Mouse (Mus musculus): ENCODE measurements around the gene Egfl6. TPM values are rescaled to one million over a fixed set of nuclear protein-coding genes. Genes with fewer than 3 reads are reported as not detected.

Gene Egfl6
- total and polyA plus RNA-seq, 3 experiments: 0.28 TPM; not detected in 2

- peak; percentile 85 for TF ChIP-seq HCFC1 (IDR thresholded peaks at IDR 0.05; ENCODE audit: low read depth, low read length)
- TF ChIP-seq UBTF (IDR thresholded peaks at IDR 0.05; ENCODE audit: borderline replicate concordance, insufficient read depth, low read depth, low read length): no peak
- peak; percentile 72; the same call in 1 of the 2 replicates for TF ChIP-seq MAZ (IDR thresholded peaks at IDR 0.05; ENCODE audit: low read depth, low read length)
- peak; percentile 60 for TF ChIP-seq MYC (IDR thresholded peaks at IDR 0.05; ENCODE audit: low read depth, low read length)
These were observed 75.5 kb downstream of the Egfl6 start (continued) for GRCm38 (mm10) chrX:166509761-166510738.

DNA sequence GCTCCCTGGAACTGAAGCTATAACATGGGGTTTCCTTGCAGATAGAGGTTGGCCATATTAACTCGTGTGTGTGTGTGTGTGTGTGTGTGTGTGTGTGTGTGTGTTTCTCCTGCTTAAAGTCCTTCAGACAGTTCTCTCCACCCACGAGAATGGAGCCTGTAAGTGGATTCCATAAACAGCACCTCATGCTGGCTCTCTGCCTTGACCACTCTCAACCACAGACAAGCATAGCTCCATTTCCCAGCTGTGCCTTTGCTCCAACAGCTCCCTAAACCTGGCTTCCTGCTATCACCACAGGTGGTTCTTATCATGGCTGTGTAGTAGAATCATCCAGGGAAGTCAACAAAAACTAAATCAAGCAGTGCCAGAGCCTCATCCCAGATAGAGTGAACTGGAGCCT is 81.1 kb downstream of the Egfl6 start:
- Histone ChIP-seq H3K4me3 (ENCODE audit: control insufficient read depth in 1 of 2, insufficient read depth in 1 of 2, low read depth in 2 of 2, low read length in 2 of 2) (no peak overlapping the region), H3K9ac (ENCODE audit: control insufficient read depth, low read depth, low read length, poor library complexity, severe bottlenecking) (no peak overlapping the region), H3K9me3 (replicated peaks; ENCODE audit: insufficient read depth, low read length) (no peaks in the 10 kb centered on the region), H3K36me3 (ENCODE audit: control insufficient read depth in 1 of 2, insufficient read depth in 2 of 2, low read length in 2 of 2) (peaks cover 2 to 3% of the 10 kb centered on the region in 2 experiments; a peak in 3 of 4 replicates), H3K27ac (ENCODE audit: control insufficient read depth, low read depth, low read length) (no peak overlapping the region), H3K79me2 (ENCODE audit: control insufficient read depth, insufficient read depth, low read length, poor library complexity) (no peaks in the 10 kb centered on the region), H3K27me3 (ENCODE audit: control insufficient read depth in 1 of 2, insufficient read depth in 2 of 2, low read length in 2 of 2) (no peaks in the 10 kb centered on the region), H3K4me1 (ENCODE audit: control insufficient read depth in 1 of 2, insufficient read depth in 2 of 2, low read length in 2 of 2) (peaks cover 2 to 4% of the 10 kb centered on the region in 2 experiments; a peak in 1 of 4 replicates)
- no peak for DNase-seq (ENCODE audit: low read depth, low spot score)
- no peak for TF ChIP-seq USF2 (IDR thresholded peaks at IDR 0.05; ENCODE audit: borderline replicate concordance in 1 of 2, insufficient read depth in 1 of 2, low read depth in 1 of 2, low read length in 2 of 2)
- TF ChIP-seq NELFE (IDR thresholded peaks at IDR 0.05; ENCODE audit: low read depth, low read length): no peak
- TF ChIP-seq NRF1 (IDR thresholded peaks at IDR 0.05; ENCODE audit: insufficient read depth, low read depth, low read length, poor library complexity, severe bottlenecking): no peak
- no peak for TF ChIP-seq MAZ (IDR thresholded peaks at IDR 0.05; ENCODE audit: low read depth, low read length)
- no peak for TF ChIP-seq TCF12 (IDR thresholded peaks at IDR 0.05; ENCODE audit: low read depth, low read length)
- no peak for TF ChIP-seq UBTF (IDR thresholded peaks at IDR 0.05; ENCODE audit: borderline replicate concordance, insufficient read depth, low read depth, low read length)
- TF ChIP-seq MAFK (IDR thresholded peaks at IDR 0.05; ENCODE audit: borderline replicate concordance, low read depth, low read length): no peak

GRCm38 (mm10) chrX:166499496-166500190 is 85.9 kb downstream of the Egfl6 start:
- no peak for TF ChIP-seq MYB (IDR thresholded peaks at IDR 0.05; ENCODE audit: low read depth, low read length)
- no peak for TF ChIP-seq JUND (IDR thresholded peaks at IDR 0.05; ENCODE audit: low read depth, low read length)
- no peak for TF ChIP-seq CHD2 (IDR thresholded peaks at IDR 0.05; ENCODE audit: low read length)
- no peak for TF ChIP-seq POLR2AphosphoS5 (IDR thresholded peaks at IDR 0.05; ENCODE audit: borderline replicate concordance, low read depth, low read length)
- no peak for TF ChIP-seq ZKSCAN1 (IDR thresholded peaks at IDR 0.05; ENCODE audit: low read depth, low read length)
- no peak for TF ChIP-seq NELFE (IDR thresholded peaks at IDR 0.05; ENCODE audit: low read depth, low read length)
- no peak for TF ChIP-seq TCF12 (IDR thresholded peaks at IDR 0.05; ENCODE audit: low read depth, low read length)
- TF ChIP-seq TBP (IDR thresholded peaks at IDR 0.05; ENCODE audit: low read depth, low read length): no peak
- TF ChIP-seq KAT2A (conservative IDR thresholded peaks at IDR 0.05; ENCODE audit: low read depth, low read length): no peak
- TF ChIP-seq ZC3H11A (IDR thresholded peaks at IDR 0.05; ENCODE audit: low read depth, low read length): no peak
- TF ChIP-seq POLR2A (IDR thresholded peaks at IDR 0.05; ENCODE audit: control insufficient read depth in 1 of 2, insufficient read depth in 1 of 2, low read depth in 1 of 2, low read length in 2 of 2, poor library complexity in 1 of 2): no peak
- no peak for TF ChIP-seq EP300 (IDR thresholded peaks at IDR 0.05; ENCODE audit: low read depth in 1 of 2, low read length in 2 of 2)
- TF ChIP-seq CTCF (IDR thresholded peaks at IDR 0.05 in 2 of 3, conservative IDR thresholded peaks at IDR 0.05 in 1 of 3; ENCODE audit: control insufficient read depth in 1 of 3, insufficient read depth in 1 of 3, low read depth in 2 of 3, low read length in 3 of 3, poor library complexity in 1 of 3, severe bottlenecking in 1 of 3): no peak
- no peak for TF ChIP-seq MAZ (IDR thresholded peaks at IDR 0.05; ENCODE audit: low read depth, low read length)
- no peak for TF ChIP-seq RCOR1 (IDR thresholded peaks at IDR 0.05; ENCODE audit: low read depth, low read length)
- H3K79me2 ChIP-seq (ENCODE audit: control insufficient read depth, insufficient read depth, low read length, poor library complexity): no peaks in the 10 kb centered on the region
- DNase-seq (ENCODE audit: low read depth, low spot score): no peak
- no peak overlapping the region for H3K9ac ChIP-seq (ENCODE audit: control insufficient read depth, low read depth, low read length, poor library complexity, severe bottlenecking)
- H3K4me1 ChIP-seq (ENCODE audit: control insufficient read depth in 1 of 2, insufficient read depth in 2 of 2, low read length in 2 of 2): no peaks in the 10 kb centered on the region
- H3K27ac ChIP-seq (ENCODE audit: control insufficient read depth, low read depth, low read length): no peak overlapping the region
- H3K9me3 ChIP-seq (replicated peaks; ENCODE audit: insufficient read depth, low read length): no peaks in the 10 kb centered on the region
- no peaks in the 10 kb centered on the region for H3K27me3 ChIP-seq (ENCODE audit: control insufficient read depth in 1 of 2, insufficient read depth in 2 of 2, low read length in 2 of 2)
- no peak overlapping the region for H3K4me3 ChIP-seq (ENCODE audit: control insufficient read depth in 1 of 2, insufficient read depth in 1 of 2, low read depth in 2 of 2, low read length in 2 of 2)
- H3K36me3 ChIP-seq (ENCODE audit: control insufficient read depth in 1 of 2, insufficient read depth in 2 of 2, low read length in 2 of 2): peaks cover 3% of the 10 kb centered on the region in 2 experiments
